Mouse (Mus musculus): ENCODE measurements around the gene Pkn1. TPM values are rescaled to one million over a fixed set of nuclear protein-coding genes. Genes with fewer than 3 reads are reported as not detected.

Pkn1 gene
- total RNA-seq, 2 experiments from 2014 or later = 53.6 TPM

Small RNA genes within 50 kb of the gene (microRNA-seq; reads per million reads assigned to microRNA genes)
- gene Mir1668 = 0 reads per million in 2 experiments

Other genes with a start within 250 kb of the Pkn1 start
- gene Scoc, start 240.8 kb downstream of the Pkn1 start, total RNA-seq (2021) = 100 to 1,000 TPM; 233 TPM
- gene Olfr370, start 163.4 kb downstream of the Pkn1 start, total RNA-seq (2021) = not detected
- 100 to 1,000 TPM; 152 to 158 TPM for gene Ndufb7, start 132.5 kb downstream of the Pkn1 start, total RNA-seq (2021)
- 100 to 1,000 TPM; 521 to 544 TPM for gene Tecr, start 91.2 kb downstream of the Pkn1 start, total RNA-seq (2021)
- gene Dnajb1, start 91.0 kb downstream of the Pkn1 start, total RNA-seq (2021) = 10 to 100 TPM; 31.8 to 33.7 TPM
- gene Gipc1, start 46.5 kb downstream of the Pkn1 start, total RNA-seq (2021) = 10 to 100 TPM; 77.9 to 78.5 TPM
- 1 to 10 TPM; 1.3 to 1.9 TPM for gene Ptger1, start 32.5 kb downstream of the Pkn1 start, total RNA-seq (2021)
- 10 to 100 TPM; 17.9 to 19.2 TPM for gene Ddx39, start 16.0 kb upstream of the Pkn1 start, total RNA-seq (2021)
- 10 to 100 TPM; 11.9 to 12.6 TPM for gene Adgre5, start 42.1 kb upstream of the Pkn1 start, total RNA-seq (2021)
- 100 to 1,000 TPM; 345 to 352 TPM for gene Adgrl1, start 200.9 kb upstream of the Pkn1 start, total RNA-seq (2021)

Measured in layer of hippocampus, postnatal 14 days (tissue).